Mouse (Mus musculus): Measurements from ENCODE around the gene Gm42957. TPM values are rescaled to one million over a fixed set of nuclear protein-coding genes. Genes with fewer than 3 reads are reported as not detected.
"Not testable (repeated sequence)": the region's sequence is repeated elsewhere in the genome, so short reads cannot be mapped to it uniquely, and the experiment has no call there.

Gene Gm42957
- polyA plus RNA-seq, 1 experiment: 0.06 TPM

- Histone ChIP-seq H3K27ac (ENCODE audit: control insufficient read depth, insufficient read depth, low read depth, low read length) (peak overlapping the region; percentile 64), H3K4me3 (ENCODE audit: control insufficient read depth, low read depth, low read length) (peak overlapping the region; percentile 87), H3K4me1 (ENCODE audit: control insufficient read depth, insufficient read depth, low read length) (peaks cover 18% of the 10 kb centered on the region), H3K27me3 (ENCODE audit: control insufficient read depth, insufficient read depth, low read length) (no peaks in the 10 kb centered on the region), H3K36me3 (ENCODE audit: control insufficient read depth, insufficient read depth, low read length) (no peaks in the 10 kb centered on the region)
- no peak for TF ChIP-seq CTCF (IDR thresholded peaks at IDR 0.05; ENCODE audit: control insufficient read depth, insufficient read depth, insufficient replicate concordance, low read depth, low read length)
Observed at GRCm38 (mm10) chr3:96601251-96601787, 34.0 kb upstream of the Gm42957 start.

- peak overlapping the region; percentile 64 for H3K27ac ChIP-seq (ENCODE audit: control insufficient read depth, insufficient read depth, low read depth, low read length)
- no peaks in the 10 kb centered on the region for H3K27me3 ChIP-seq (ENCODE audit: control insufficient read depth, insufficient read depth, low read length)
- H3K36me3 ChIP-seq (ENCODE audit: control insufficient read depth, insufficient read depth, low read length): no peaks in the 10 kb centered on the region
- peaks cover 11% of the 10 kb centered on the region for H3K4me1 ChIP-seq (ENCODE audit: control insufficient read depth, insufficient read depth, low read length)
- TF ChIP-seq POLR2A (IDR thresholded peaks at IDR 0.05; ENCODE audit: control insufficient read depth, low read depth, low read length) (no peak), CTCF (IDR thresholded peaks at IDR 0.05; ENCODE audit: control insufficient read depth, insufficient read depth, insufficient replicate concordance, low read depth, low read length) (no peak)
- no peak overlapping the region for H3K4me3 ChIP-seq (ENCODE audit: control insufficient read depth, low read depth, low read length)
Observed at GRCm38 (mm10) chr3:96601941-96602703, 33.2 kb upstream of the Gm42957 start.

- no peaks in the 10 kb centered on the region for H3K27me3 ChIP-seq (ENCODE audit: control insufficient read depth, insufficient read depth, low read length)
- no peak overlapping the region for H3K4me3 ChIP-seq (ENCODE audit: control insufficient read depth, low read depth, low read length)
- peaks cover 5% of the 10 kb centered on the region for H3K4me1 ChIP-seq (ENCODE audit: control insufficient read depth, insufficient read depth, low read length)
- no peaks in the 10 kb centered on the region for H3K36me3 ChIP-seq (ENCODE audit: control insufficient read depth, insufficient read depth, low read length)
- TF ChIP-seq CTCF (IDR thresholded peaks at IDR 0.05; ENCODE audit: control insufficient read depth, insufficient read depth, insufficient replicate concordance, low read depth, low read length): no peak
- TF ChIP-seq POLR2A (IDR thresholded peaks at IDR 0.05; ENCODE audit: control insufficient read depth, low read depth, low read length): no peak
- H3K27ac ChIP-seq (ENCODE audit: control insufficient read depth, insufficient read depth, low read depth, low read length): no peak overlapping the region
Observed at GRCm38 (mm10) chr3:96602704-96603084, 32.6 kb upstream of the Gm42957 start.

- H3K36me3 ChIP-seq (ENCODE audit: control insufficient read depth, insufficient read depth, low read length): no peaks in the 10 kb centered on the region
- no peaks in the 10 kb centered on the region for H3K27me3 ChIP-seq (ENCODE audit: control insufficient read depth, insufficient read depth, low read length)
- H3K4me3 ChIP-seq (ENCODE audit: control insufficient read depth, low read depth, low read length): no peak overlapping the region
- peaks cover 3% of the 10 kb centered on the region for H3K4me1 ChIP-seq (ENCODE audit: control insufficient read depth, insufficient read depth, low read length)
- no peak overlapping the region for H3K27ac ChIP-seq (ENCODE audit: control insufficient read depth, insufficient read depth, low read depth, low read length)
- no peak for TF ChIP-seq POLR2A (IDR thresholded peaks at IDR 0.05; ENCODE audit: control insufficient read depth, low read depth, low read length)
- TF ChIP-seq CTCF (IDR thresholded peaks at IDR 0.05; ENCODE audit: control insufficient read depth, insufficient read depth, insufficient replicate concordance, low read depth, low read length): no peak
Observed at GRCm38 (mm10) chr3:96603311-96603710, 32.0 kb upstream of the Gm42957 start.

- not testable (repeated sequence) for H3K27ac ChIP-seq (ENCODE audit: control insufficient read depth, insufficient read depth, low read depth, low read length); H3K4me3 ChIP-seq (ENCODE audit: control insufficient read depth, low read depth, low read length); H3K4me1 ChIP-seq (ENCODE audit: control insufficient read depth, insufficient read depth, low read length); H3K36me3 ChIP-seq (ENCODE audit: control insufficient read depth, insufficient read depth, low read length); H3K27me3 ChIP-seq (ENCODE audit: control insufficient read depth, insufficient read depth, low read length)
Observed at GRCm38 (mm10) chr3:96606007-96606406, 29.3 kb upstream of the Gm42957 start.

GRCm38 (mm10) chr3:96606618-96607017, 28.7 kb upstream of the Gm42957 start:
- no peaks in the 10 kb centered on the region for H3K36me3 ChIP-seq (ENCODE audit: control insufficient read depth, insufficient read depth, low read length)
- H3K27me3 ChIP-seq (ENCODE audit: control insufficient read depth, insufficient read depth, low read length): no peaks in the 10 kb centered on the region
- no peaks in the 10 kb centered on the region for H3K4me1 ChIP-seq (ENCODE audit: control insufficient read depth, insufficient read depth, low read length)
- H3K4me3 ChIP-seq (ENCODE audit: control insufficient read depth, low read depth, low read length): no peak overlapping the region
- TF ChIP-seq POLR2A (IDR thresholded peaks at IDR 0.05; ENCODE audit: control insufficient read depth, low read depth, low read length) (no peak), CTCF (IDR thresholded peaks at IDR 0.05; ENCODE audit: control insufficient read depth, insufficient read depth, insufficient replicate concordance, low read depth, low read length) (no peak)
- H3K27ac ChIP-seq (ENCODE audit: control insufficient read depth, insufficient read depth, low read depth, low read length): no peak overlapping the region

- no peaks in the 10 kb centered on the region; the same call in 1 of the 2 replicates for H3K36me3 ChIP-seq (ENCODE audit: control insufficient read depth, insufficient read depth, low read length)
Observed at GRCm38 (mm10) chr3:96617941-96618340, 17.3 kb upstream of the Gm42957 start.

More at GRCm38 (mm10) chr3:96617941-96618340, 17.3 kb upstream of the Gm42957 start:
- no peak overlapping the region for H3K27ac ChIP-seq (ENCODE audit: control insufficient read depth, insufficient read depth, low read depth, low read length)
- H3K27me3 ChIP-seq (ENCODE audit: control insufficient read depth, insufficient read depth, low read length): no peaks in the 10 kb centered on the region
- TF ChIP-seq POLR2A (IDR thresholded peaks at IDR 0.05; ENCODE audit: control insufficient read depth, low read depth, low read length): no peak
- TF ChIP-seq CTCF (IDR thresholded peaks at IDR 0.05; ENCODE audit: control insufficient read depth, insufficient read depth, insufficient replicate concordance, low read depth, low read length): no peak
- no peaks in the 10 kb centered on the region for H3K4me1 ChIP-seq (ENCODE audit: control insufficient read depth, insufficient read depth, low read length)
- no peak overlapping the region for H3K4me3 ChIP-seq (ENCODE audit: control insufficient read depth, low read depth, low read length)

Measured in testis, adult 2 months (tissue).